In the genomic region with DNA sequence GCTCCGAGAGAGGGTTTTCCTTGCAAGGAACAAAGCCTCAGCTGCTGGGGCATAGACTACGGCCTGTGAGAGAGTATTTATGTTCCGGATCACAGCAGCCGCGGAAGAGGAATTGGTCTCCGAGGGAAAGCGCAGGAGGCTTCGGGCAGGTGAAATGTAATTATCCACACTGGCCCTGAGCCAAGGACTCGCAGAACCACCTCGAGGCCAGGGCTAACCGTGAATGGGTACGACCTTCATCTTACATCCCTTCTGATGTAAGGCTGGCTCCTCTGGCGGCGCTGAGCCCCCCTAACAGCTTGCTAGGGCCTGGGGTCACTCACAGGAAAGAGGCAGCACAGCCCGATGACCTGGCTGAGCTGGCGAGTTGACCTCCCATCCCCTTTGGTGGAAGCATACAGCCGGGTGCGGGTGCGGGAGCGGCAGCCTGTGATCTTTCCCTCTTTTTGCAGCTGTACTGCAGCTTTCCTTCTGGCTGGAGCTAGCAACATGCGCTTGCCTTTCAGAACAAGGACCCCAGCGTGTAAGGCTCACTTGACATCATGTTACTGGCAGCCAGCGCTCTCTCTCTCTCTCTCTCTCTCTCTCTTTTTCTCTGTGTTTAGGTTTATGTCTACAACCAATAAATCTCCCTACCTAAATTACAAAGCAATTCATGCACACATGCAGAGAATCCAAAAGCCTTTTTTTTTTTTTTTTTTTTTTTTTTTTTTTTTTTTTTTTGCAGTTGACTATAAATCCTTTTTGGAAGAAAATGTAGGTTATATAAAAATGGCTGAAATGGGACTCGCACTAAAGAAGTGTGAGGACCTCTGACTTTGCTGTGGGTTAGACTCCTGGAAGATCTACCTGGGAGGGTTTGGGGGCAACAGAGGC, we compare ENCODE assay signal across 8 mouse cellular contexts. TPM values are rescaled to one million over a fixed set of nuclear protein-coding genes. Genes with fewer than 3 reads are reported as not detected.
DNase-seq lines count a peak whose midpoint lies in the region; ATAC-seq lines count a peak whose summit lies in the region.

No protein-coding gene starts in this region.

- peak; percentile 64 for ATAC-seq in hindbrain, embryonic 16.5 days
- ATAC-seq in neural tube, embryonic 13.5 days (ENCODE audit: low read depth), result peak; percentile 83

- no peaks in the 10 kb centered on the region for H3K9me3 ChIP-seq in embryonic facial prominence, embryonic 10.5 days
- H3K9me3 ChIP-seq in hindbrain, embryonic 16.5 days (ENCODE audit: control insufficient read depth, low read length), result no peaks in the 10 kb centered on the region
- no peaks in the 10 kb centered on the region for H3K9me3 ChIP-seq in neural tube, embryonic 13.5 days

- H3K27me3 ChIP-seq in embryonic facial prominence, embryonic 10.5 days (replicated peaks; ENCODE audit: low read depth, poor library complexity, severe bottlenecking), result no peaks in the 10 kb centered on the region
- no peaks in the 10 kb centered on the region for H3K27me3 ChIP-seq in hindbrain, embryonic 16.5 days (replicated peaks; ENCODE audit: control insufficient read depth, insufficient read depth, low read length)
- no peaks in the 10 kb centered on the region for H3K27me3 ChIP-seq in neural tube, embryonic 13.5 days

- 41% methylated on average over 24 of the region's 24 CpGs for WGBS in embryonic facial prominence, embryonic 10.5 days
- 32% methylated on average over 24 of the region's 24 CpGs for WGBS in hindbrain, embryonic 16.5 days
- 23% methylated on average over 24 of the region's 24 CpGs for WGBS in neural tube, embryonic 13.5 days

- H3K27ac ChIP-seq in embryonic facial prominence, embryonic 10.5 days (replicated peaks), result no peak overlapping the region; the same call in 1 of the 2 replicates
- H3K27ac ChIP-seq in hindbrain, embryonic 16.5 days (ENCODE audit: low read depth, low read length), result no peak overlapping the region
- H3K27ac ChIP-seq in neural tube, embryonic 13.5 days (replicated peaks), result peak overlapping the region; percentile 83

- intact Hi-C loops in gastrocnemius, postnatal 36 days (cut with DNase I), result no loop called here

- peak overlapping the region; percentile 31; the same call in 1 of the 2 replicates for H3K9ac ChIP-seq in hindbrain, embryonic 16.5 days (ENCODE audit: low read depth, low read length)
- peak overlapping the region; percentile 64 for H3K9ac ChIP-seq in neural tube, embryonic 13.5 days

- H3K36me3 ChIP-seq in embryonic facial prominence, embryonic 10.5 days (replicated peaks), result no peaks in the 10 kb centered on the region
- H3K36me3 ChIP-seq in hindbrain, embryonic 16.5 days (ENCODE audit: control insufficient read depth, insufficient read depth, low read length), result no peaks in the 10 kb centered on the region
- no peaks in the 10 kb centered on the region for H3K36me3 ChIP-seq in neural tube, embryonic 13.5 days

- peaks cover 10% of the 10 kb centered on the region for H3K4me1 ChIP-seq in embryonic facial prominence, embryonic 10.5 days
- no peaks in the 10 kb centered on the region for H3K4me1 ChIP-seq in hindbrain, embryonic 16.5 days (ENCODE audit: control insufficient read depth, insufficient read depth, low read depth, low read length)
- H3K4me1 ChIP-seq in neural tube, embryonic 13.5 days (replicated peaks), result peaks cover 28% of the 10 kb centered on the region

- peak; percentile 27 for DNase-seq in kidney, postnatal 10 days
- DNase-seq in kidney, adult 18-20 months, result no peak
- peak; percentile 49 for DNase-seq in embryonic facial prominence, embryonic 10.5 days (ENCODE audit: low spot score)
- DNase-seq in thymus, postnatal 10 days (ENCODE audit: low spot score in 2 of 2), result no peak
- no peak for DNase-seq in cerebellum, adult 9-10 months
- DNase-seq in gastrocnemius, postnatal 36 days, result no peak

- H3K4me2 ChIP-seq in hindbrain, embryonic 16.5 days (ENCODE audit: low read length), result peak overlapping the region; percentile 9
- peak overlapping the region; percentile 48 for H3K4me2 ChIP-seq in neural tube, embryonic 13.5 days

- peak overlapping the region; percentile 36; the same call in 1 of the 2 replicates for H3K4me3 ChIP-seq in embryonic facial prominence, embryonic 10.5 days
- 0 out of 2 replicates have a peak overlapping the region, but pooled peaks have one; percentile 0 for H3K4me3 ChIP-seq in hindbrain, embryonic 16.5 days (ENCODE audit: low read length)
- peak overlapping the region; percentile 9; the same call in 1 of the 2 replicates for H3K4me3 ChIP-seq in neural tube, embryonic 13.5 days

RNA-seq across cellular contexts. Expression of a gene that starts 52.9 kb away (rescaled TPM):
- 4.6 and 4.8 TPM in 2 replicates for polyA plus RNA-seq in embryonic facial prominence, embryonic 10.5 days (2016; fragmentation: Nextera tagmentation; extraction: Ambion mirVana)
- 6.1 and 6.9 TPM in 2 replicates for polyA plus RNA-seq in hindbrain, embryonic 16.5 days (2015; fragmentation: Nextera tagmentation; extraction: Ambion mirVana)
- 5.6 and 7.2 TPM in 2 replicates for polyA plus RNA-seq in neural tube, embryonic 13.5 days (2015; fragmentation: Nextera tagmentation; extraction: Ambion mirVana)
- 10 to 100 TPM; 44.3 to 47.5 TPM for total RNA-seq in gastrocnemius, postnatal 36 days (2021)

Comparison
In these comparisons a context has a peak if more than half of its experiments do, and no peak if none do; other contexts are left out.
1. DNase-seq: peak in kidney, postnatal 10 days (single experiment) and embryonic facial prominence, embryonic 10.5 days (single experiment); none in kidney, adult 18-20 months (single experiment), thymus, postnatal 10 days (0 of 2), cerebellum, adult 9-10 months (single experiment) and gastrocnemius, postnatal 36 days (0 of 2).
2. Peak in every context shown above with its lines, with median percentiles within 50 percentile points of each other: H3K4me3 ChIP-seq.